Mouse (Mus musculus): ENCODE results near the gene Gfm2.

Gene Gfm2

DNA sequence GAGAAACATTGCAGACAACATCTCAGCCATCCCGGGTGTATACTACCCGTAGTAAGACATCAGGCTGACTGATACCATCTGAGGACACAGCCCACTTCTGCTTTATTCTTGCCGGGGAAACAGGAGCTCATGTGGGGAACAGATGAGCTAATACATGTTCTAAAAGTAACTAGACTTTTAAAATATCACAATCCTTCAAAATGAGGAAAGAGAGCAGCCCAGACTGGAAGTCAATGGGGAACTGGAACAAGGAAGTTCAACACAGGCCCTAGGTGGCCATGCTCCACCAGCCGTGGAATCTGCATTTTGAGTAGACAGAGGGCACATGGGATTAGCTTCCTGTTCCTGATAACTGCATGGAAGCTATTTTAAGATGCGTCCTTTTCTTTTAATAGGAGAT is 50.0 kb downstream of the Gfm2 start:
- DNase-seq (ENCODE audit: low read depth in 1 of 2, low spot score in 2 of 2), result peak; percentile 46 to 59

GRCm38 (mm10) chr13:97192649-97193048 is 54.9 kb downstream of the Gfm2 start:
- DNase-seq (ENCODE audit: low read depth in 1 of 2, low spot score in 2 of 2), result no peak

DNA sequence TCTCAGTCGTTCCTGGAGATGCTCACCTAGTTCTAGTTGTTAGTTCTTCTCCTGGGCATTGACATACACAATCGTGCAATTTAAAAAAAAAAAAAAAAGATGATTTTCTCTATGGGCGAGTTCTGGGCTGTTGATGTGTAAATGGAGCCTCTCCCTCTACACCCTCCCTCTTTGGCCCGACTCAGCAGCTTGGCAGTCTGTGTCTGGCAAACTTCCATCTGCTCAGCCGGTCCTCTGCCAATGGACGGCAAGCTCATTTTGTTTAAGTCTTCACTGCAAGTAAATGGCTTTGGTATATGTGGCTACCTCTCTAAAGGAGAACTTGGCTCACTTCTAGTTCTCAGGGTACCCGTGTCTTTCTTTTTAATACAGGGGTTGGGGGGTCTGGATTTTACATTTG is 55.7 kb downstream of the Gfm2 start:
- DNase-seq (ENCODE audit: low read depth in 1 of 2, low spot score in 2 of 2), result no peak

DNA sequence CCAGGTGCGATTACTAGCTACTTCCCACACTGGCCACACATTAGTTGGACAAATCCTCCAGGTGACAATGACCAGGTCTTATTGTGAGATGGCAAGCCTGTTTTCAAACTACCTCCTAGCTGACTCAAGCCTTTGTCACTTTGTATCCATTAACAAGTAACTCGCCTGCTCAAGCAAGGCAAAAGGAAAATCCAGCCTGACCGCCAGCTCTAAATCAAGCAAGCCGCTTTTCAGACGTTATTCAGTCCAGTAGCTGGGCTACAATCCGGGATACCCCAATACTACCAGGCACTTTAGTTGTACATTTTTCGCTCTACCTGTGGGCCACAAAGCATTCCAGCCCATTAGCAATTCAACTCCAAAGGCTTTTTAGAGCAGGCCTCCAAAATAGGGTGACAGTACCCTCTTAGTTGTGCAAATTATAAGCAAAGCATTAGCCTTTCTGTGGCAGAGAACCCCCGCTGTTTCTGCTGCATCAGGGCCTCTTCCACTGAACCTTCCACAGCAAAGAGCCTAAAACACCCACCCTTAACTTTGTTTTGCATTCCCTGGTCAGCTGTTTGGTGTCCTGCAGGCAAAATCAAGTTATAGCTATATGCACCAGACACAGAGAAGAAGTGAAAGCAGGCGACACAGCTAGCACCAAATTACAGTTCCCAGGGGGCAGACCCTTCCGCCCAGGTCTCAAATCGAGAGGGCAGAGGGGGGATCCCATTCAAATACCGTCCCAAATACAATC is 58.6 kb downstream of the Gfm2 start:
- no peak for DNase-seq (ENCODE audit: low read depth in 1 of 2, low spot score in 2 of 2)

DNA sequence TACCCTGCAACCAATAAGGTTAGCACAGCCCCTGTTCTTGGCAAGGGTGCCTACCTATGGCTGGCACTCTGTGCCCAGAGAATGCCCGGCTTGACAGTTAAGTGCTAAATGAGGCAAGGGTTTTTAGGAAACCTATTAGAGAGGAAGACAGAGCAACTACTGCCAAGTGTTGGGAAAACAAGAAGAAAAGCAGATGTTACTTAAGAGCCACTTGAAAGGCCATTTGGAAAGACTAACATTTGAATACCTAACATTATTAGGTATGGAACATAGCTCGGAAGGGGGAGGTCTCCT is 59.1 kb downstream of the Gfm2 start:
- no peak for DNase-seq (ENCODE audit: low read depth in 1 of 2, low spot score in 2 of 2)

DNA sequence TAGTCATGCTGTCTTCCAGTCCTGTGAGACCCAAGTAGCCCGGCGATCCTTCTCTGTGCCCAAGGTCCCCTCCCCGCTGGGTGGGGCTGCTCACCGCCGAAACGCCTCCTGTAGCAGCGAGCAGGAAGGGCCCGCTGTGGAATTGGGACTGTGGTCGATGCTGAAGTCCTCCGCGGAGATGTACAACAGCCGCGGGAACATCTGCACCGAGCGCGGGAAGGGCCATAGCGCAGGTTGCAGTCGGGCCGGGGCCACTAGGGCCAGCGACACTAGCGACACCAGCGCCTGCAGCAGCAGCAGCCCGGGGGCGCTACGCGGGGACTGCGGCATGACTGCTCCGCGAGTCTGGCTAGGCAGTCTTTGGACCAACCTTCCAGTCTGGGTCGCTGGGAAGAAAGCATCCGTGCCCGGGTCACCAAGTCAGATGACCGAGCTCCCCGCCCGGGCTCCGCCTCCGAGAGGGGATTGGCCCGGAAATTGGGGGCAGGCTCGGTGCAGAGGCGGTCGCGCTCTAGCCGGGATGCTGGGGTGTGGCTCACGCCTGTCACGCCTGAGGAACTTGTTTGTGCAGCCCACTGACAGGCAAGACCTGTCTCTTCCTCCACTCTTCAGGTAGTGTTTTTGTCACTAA is 60.3 kb downstream of the Gfm2 start, which contains the start of gene Hexb:
TSS of gene Hexb (minus strand) at position 426 of the 631 bp plus-strand sequence.
- peak; percentile 81 to 87 for DNase-seq (ENCODE audit: low read depth in 1 of 2, low spot score in 2 of 2)

DNA sequence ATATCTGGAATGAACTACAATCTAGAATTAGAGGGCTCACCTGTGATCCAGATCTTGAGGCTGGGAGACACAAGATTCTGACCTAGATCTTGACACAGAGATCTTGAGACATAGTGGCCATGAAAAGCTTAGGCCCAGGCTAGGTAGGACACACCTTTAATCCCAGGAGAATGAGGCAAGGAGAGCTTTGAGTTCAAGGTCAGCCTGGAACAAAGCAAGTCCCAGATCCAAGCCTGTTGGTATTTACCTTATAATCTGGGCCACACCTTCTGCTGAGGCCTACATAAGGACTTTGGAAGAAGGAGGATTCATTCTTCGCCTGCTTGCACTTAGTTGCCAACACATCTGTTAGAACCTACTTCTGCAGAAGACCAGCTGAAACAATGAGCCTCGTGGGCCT is 61.4 kb downstream of the Gfm2 start:
- DNase-seq (ENCODE audit: low read depth in 1 of 2, low spot score in 2 of 2), result no peak

GRCm38 (mm10) chr13:97201076-97201475 is 63.3 kb downstream of the Gfm2 start:
- DNase-seq (ENCODE audit: low read depth in 1 of 2, low spot score in 2 of 2), result no peak

DNA sequence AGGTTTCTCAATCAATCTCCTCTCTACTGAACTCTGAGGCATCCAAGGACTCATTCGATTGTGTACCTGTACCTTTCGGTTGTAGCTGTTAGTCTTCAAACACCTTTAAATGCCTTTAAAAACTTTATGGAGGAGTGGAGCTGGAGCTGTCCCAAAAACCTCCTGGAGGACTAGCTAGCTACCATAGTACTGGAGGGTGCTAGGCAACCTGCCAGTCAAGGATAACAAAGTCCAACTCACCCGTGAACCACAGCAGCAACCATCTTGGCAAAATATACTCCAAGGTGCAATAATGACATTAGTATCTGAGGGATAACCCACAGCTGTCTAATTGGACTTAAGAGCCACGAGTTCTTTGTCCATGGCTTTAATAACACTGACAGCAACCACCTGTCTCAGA is 64.2 kb downstream of the Gfm2 start:
- no peak for DNase-seq (ENCODE audit: low read depth in 1 of 2, low spot score in 2 of 2)

DNA sequence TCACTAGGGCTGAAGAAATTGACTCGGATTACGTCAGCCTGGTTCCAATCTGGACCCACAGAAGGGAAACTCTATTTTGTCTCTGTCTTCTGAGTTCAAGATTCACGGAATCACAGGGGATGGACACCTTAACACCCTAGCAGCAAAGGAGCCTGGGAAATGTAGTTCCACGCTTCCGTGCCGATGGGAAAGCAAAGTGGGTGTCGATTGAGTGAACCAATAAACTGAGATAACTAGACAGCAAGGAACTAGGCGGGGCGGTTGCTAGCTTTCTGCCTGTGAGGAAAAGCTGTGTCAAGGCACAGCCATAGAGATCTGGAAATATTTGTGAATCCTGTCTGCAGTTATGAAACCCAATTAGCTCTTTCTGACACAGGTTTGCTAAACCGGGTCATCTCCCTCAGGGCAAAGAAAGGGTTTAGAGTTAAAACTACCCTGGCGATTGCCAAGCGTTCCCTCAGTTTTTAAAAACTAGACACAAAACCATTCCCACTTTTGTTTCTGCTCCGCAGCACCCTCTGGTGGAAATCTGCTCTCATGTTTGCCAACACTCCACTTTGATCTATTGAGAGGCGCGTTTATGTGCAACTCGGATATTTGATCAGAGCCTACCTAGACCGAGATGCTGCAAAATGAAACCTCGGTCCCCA is 67.4 kb downstream of the Gfm2 start:
- DNase-seq (ENCODE audit: low read depth in 1 of 2, low spot score in 2 of 2), result peak; percentile 31 to 51

GRCm38 (mm10) chr13:97206046-97206445 is 68.3 kb downstream of the Gfm2 start:
- no peak for DNase-seq (ENCODE audit: low read depth in 1 of 2, low spot score in 2 of 2)

GRCm38 (mm10) chr13:97207472-97208111 is 69.9 kb downstream of the Gfm2 start:
- no peak for DNase-seq (ENCODE audit: low read depth in 1 of 2, low spot score in 2 of 2)

DNA sequence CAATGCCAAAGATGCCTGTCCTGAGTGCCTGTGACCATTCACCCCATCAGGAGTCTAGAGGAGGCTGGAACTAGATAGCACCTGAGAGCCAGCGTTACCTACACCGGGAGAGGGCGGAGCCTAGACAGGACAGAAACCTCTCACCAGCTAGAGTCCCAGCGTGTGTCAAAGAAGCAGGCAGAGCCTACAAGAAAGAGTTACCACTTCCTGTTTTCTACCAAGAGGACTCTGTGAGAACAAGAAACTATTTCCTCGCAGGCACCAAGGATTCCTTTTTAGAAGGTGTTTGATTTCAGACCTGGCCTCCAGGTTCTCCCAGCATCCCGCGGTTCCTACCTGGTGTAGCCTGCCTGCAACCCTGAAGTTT is 70.4 kb downstream of the Gfm2 start:
- DNase-seq (ENCODE audit: low read depth in 1 of 2, low spot score in 2 of 2), result peak in 1 of 2 experiments; percentile 13

GRCm38 (mm10) chr13:97208500-97209010 is 70.8 kb downstream of the Gfm2 start:
- DNase-seq (ENCODE audit: low read depth in 1 of 2, low spot score in 2 of 2), result no peak

DNA sequence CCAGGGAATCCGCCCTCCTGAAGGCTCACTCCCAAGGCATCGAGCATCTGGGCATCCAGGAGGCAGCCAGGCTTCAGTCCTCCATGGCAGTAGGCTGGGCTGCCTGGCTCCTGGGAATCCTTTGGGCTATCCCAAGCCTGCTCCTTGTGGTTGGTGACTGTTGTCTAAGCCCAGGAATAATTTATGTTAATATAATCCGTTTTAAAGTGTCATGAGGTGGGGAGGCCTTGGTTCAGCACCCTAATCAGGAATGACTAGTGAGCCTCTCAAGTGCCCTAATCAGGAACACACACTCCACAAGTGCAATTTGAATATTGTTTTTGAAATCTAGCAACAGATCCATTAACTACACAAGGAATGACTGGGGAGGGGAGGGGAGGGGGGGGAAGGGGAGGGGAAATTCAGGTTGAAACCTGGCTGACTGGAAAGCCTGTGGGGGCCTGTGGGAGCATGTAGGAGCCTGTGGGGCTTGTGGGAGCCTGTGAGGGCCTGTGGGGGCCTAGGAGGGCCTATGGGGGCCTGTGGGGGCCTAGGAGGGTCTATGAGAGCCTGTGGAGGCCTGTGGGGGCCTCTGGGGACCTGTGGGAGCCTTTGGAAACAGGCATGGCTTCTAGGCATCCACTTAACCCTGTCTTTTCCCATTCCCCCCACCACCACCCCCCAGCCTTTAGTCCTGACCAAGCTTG is 77.0 kb downstream of the Gfm2 start:
- no peak for DNase-seq (ENCODE audit: low read depth in 1 of 2, low spot score in 2 of 2)

GRCm38 (mm10) chr13:97215563-97215962 is 77.8 kb downstream of the Gfm2 start:
- no peak for DNase-seq (ENCODE audit: low read depth in 1 of 2, low spot score in 2 of 2)

DNA sequence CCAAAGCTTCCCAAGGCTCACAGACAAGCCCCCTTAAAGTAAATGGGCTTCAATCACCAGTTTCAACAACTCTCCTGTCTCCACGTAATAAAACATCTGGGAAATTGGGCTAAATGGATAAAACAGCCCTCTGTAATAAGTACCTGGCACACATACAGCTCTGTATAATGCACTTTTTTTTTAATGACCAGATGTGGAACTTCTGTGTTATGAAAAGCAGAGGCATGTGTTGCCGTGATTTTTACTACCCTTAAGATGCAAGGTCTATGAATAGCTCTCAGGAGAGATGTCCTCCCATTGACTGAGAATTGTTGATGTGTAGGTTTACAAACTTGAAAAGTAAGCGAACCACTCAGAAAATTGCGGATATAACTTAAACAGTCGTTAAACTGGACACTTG is 78.5 kb downstream of the Gfm2 start:
- no peak for DNase-seq (ENCODE audit: low read depth in 1 of 2, low spot score in 2 of 2)

DNA sequence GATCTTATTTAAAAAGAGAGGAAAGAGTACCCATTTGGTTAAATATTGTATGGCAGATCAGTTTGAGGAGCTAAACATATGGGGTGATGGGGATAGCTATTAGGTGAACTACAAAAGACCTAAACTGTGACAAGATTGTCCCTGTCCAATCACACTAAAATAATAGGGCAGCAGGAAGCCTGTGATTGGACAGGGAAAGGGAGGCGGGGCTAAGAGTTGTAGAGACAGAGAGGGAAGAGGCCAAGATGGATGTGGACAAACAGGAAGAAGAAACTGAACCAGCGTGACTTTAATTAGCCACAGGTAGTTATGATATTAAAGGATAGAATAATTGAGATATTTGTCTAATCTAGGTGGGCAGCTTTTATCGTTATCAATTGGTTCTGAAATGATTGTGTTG is 82.3 kb downstream of the Gfm2 start:
- DNase-seq (ENCODE audit: low read depth in 1 of 2, low spot score in 2 of 2), result no peak

GRCm38 (mm10) chr13:97223856-97224255 is 86.1 kb downstream of the Gfm2 start:
- DNase-seq (ENCODE audit: low read depth in 1 of 2, low spot score in 2 of 2), result no peak

- DNase-seq (ENCODE audit: low read depth in 1 of 2, low spot score in 2 of 2), result no peak
These were observed 86.7 kb downstream of the Gfm2 start for GRCm38 (mm10) chr13:97224341-97224982.

- no peak for DNase-seq (ENCODE audit: low read depth in 1 of 2, low spot score in 2 of 2)
These were observed 87.4 kb downstream of the Gfm2 start for GRCm38 (mm10) chr13:97225130-97225529.

Data from monocyte, adult 2 months (primary cell).